Mouse (Mus musculus) cerebellum, adult 9-10 months (tissue): ENCODE results near the gene Oas1e.
"Not testable (repeated sequence)": the region's sequence is repeated elsewhere in the genome, so short reads cannot be mapped to it uniquely, and the experiment has no call there.

Experiments used
- DNase-seq: peaks from one replicate; pipeline ENCODE4 v3.0.0; 2022

Oas1e gene

GRCm38 (mm10) chr5:120795480-120796034, at the start of gene Oas1e:
TSS of gene Oas1e (minus strand) at chr5:120795530.
- not testable (repeated sequence) for DNase-seq

DNA sequence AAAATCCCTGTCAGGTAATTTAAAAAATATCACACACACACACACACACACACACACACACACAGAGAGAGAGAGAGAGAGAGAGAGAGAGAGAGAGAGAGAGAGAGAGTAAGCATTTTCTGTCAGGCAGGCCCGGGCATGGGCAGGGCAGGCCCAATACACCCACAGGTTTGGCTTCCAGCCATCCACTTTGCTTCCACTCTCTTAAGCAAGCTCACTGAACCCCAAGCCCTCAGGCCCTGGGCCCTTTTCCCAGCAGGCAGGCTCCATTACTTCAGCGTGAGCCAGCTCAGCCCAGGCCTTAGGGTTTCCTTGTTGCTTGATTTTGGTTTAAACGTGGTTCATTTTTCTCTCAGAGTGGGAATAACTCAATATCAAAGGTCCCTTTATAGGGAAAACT, 49.4 kb upstream of the Oas1e start:
- no peak for DNase-seq

- DNase-seq = peak; percentile 57
These were observed 41.6 kb upstream of the Oas1e start for GRCm38 (mm10) chr5:120836731-120837585.

DNA sequence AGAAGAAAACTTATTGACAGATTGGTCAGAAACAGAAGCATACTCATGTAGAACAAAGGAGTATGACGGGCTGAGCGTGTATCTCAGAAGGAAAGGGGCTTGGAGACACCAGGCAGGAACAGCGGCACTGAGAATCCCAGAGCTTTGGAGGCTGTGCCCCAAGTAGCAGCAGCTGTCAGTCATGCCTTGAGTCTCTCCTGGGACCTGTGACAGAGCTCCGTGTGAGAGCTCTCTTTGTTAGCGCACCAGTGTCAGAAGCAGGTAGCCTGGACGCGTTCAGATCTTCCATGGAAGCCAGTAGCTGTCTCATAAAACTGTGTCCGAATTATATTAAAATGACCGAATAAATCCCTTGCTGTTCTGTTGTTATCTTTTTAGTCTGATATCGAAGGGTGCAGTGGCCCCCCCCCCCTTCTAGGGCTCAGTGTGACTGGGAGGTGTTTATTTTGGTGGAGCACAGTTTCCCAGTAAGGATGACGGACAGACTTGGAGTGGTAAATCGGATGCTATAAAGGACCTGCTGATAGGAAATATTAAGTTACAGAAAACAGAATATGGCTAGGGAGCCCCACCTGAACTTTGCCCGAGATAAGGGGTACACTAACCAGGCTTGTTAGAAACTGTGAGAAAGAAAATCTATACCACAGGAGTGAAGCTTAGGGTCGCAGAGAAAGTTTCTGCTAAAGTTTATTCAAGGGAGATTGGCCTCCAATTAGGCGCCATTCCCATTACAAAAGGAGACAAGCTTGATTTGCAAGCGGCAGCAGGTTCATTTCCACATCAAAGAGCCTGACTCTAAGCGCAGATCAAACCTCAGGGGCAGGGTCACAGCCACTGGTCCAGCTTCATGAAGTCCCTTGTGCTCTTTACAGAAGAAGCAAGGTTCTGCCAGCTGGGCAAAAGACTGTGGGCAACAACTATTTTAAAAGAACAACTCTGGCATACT, 38.3 kb upstream of the Oas1e start:
- DNase-seq = no peak

- no peak for DNase-seq
These were observed 35.7 kb upstream of the Oas1e start for GRCm38 (mm10) chr5:120831031-120831430.

- no peak for DNase-seq
These were observed 23.7 kb upstream of the Oas1e start for GRCm38 (mm10) chr5:120818999-120819398.

GRCm38 (mm10) chr5:120815949-120816348, 20.6 kb upstream of the Oas1e start:
- DNase-seq = peak; percentile 36

- no peak for DNase-seq
These were observed 17.7 kb upstream of the Oas1e start for GRCm38 (mm10) chr5:120813023-120813422.

- peak; percentile 83 for DNase-seq
These were observed 16.9 kb upstream of the Oas1e start, which contains the start of gene Oas1c for GRCm38 (mm10) chr5:120811951-120812819. TSS of gene Oas1c (minus strand) at chr5:120812514.

- no peak for DNase-seq
These were observed 13.8 kb upstream of the Oas1e start for GRCm38 (mm10) chr5:120809171-120809570.

DNA sequence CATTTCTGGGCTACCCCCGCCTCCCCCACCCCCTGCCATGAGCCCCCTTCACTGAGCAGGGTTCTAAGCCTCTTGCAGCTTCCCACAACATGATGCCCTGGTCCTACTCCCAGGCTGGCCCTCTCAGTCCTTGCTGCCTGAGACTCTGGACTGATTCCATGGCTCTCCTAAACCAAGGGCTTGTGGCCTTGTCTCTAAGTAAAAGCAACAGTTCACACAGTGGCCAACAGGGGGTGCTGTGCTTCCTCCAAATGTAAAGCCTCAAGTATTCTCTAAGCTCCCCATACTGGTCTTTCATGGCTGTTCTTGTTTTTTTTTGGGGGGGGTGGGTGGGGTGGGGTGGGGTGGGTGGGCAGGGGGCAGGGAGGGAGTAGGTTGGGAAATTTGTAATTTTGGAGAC, 11.1 kb upstream of the Oas1e start:
- DNase-seq = peak; percentile 69

- no peak for DNase-seq
These were observed 8.3 kb upstream of the Oas1e start for GRCm38 (mm10) chr5:120803596-120803995.

GRCm38 (mm10) chr5:120798943-120799342, 3.6 kb upstream of the Oas1e start:
- DNase-seq = not testable (repeated sequence)

DNA sequence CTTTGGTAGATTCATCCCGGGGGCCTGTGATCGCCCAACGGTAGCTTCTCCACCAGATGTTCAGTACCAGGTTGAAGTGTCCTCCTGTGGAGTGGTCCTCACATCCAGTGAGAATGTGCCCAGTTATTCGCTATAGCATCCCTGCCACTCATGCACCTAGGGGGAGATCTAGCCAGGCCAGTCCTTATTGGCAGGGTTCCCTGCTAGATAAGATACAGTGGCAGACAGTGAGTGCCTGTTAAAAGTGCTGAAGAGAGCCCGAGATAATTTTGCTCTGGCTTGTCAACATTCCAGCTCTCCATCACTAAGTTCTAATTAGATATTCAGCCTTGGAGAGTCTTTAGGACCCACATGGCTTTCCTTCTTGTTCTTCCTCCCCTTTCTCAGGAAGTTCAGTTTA, 2.8 kb upstream of the Oas1e start:
- DNase-seq = not testable (repeated sequence)

GRCm38 (mm10) chr5:120793043-120793442, 2.3 kb downstream of the Oas1e start:
- DNase-seq = peak; percentile 59

DNA sequence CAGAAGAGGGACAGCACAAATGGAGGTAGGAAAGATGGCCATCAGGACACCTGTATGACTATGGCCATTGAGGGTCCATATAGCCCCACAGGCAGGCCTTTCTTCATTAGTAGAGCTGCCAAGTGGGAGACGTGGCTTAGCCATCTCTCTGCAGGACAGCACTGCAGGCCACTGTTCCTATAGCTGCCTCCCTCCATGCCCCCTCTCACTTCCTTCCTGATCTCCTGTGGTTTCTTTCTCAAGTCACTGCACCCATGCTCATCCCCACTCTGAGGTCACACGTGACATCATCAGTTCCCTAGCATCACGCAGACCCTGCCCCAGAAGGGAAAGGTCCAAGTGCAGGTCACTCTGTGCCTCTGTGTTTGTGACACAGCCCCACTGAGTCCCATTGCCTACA, 8.3 kb downstream of the Oas1e start:
- DNase-seq = no peak

DNA sequence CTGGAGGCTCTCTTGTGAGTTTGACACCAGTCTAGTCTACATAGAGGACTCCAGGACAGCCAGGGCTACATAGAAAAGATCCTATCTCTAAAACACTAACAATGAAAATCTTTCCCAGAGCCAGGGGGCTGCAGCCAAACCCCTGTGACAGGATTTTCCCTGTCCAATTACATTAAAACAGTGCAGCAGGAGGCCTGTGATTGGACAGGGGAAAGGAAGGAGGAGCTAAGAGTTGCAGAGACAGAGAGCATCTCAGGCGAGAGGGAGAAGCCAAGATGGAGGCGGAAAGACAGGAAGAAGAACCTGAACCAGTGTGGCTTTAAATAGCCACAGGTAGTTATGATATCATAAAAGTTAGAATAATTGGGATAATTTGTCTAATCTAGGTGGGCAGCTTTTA, 12.9 kb downstream of the Oas1e start:
- DNase-seq = no peak

- DNase-seq = no peak
These were observed 13.7 kb downstream of the Oas1e start for GRCm38 (mm10) chr5:120781646-120782045.

DNA sequence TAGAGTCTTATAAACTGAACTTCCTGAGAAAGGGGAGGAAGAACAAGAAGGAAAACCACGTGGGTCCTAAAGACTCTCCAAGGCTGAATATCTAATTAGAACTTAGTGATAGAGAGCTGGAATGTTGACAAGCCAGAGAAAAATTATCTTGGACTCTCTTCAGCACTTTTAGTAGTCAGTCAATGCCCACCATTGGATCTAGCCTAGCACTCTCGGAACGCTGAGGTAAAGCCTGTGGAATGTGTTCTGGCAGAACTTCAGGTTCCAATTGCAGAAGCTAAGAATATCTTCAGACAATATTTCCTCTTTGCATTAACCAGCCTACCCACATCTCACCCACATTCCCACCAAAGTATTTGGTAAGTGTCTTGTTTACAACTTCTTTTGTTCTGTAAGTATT, 15.4 kb downstream of the Oas1e start:
- no peak for DNase-seq

DNA sequence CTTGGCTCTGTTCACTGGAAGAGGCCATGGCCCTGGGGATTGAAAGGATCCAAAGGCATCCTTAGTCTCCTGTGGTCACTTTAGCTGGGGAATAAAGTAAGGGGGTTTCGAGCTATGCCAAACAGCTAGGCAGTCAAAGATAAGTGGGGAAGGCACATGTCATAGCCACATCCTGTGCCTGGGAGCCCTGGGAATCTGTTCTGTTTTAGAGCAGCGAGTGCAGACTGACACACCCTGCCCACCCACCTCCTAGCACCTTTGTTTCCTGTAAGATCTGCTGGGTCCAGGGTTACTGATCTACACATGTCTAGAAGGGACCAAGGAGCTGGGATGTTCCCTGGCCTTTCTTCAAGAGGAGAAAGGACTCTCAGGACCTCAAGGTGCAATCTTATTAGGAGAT, 16.4 kb downstream of the Oas1e start:
- no peak for DNase-seq

GRCm38 (mm10) chr5:120777478-120777877, 17.9 kb downstream of the Oas1e start, which contains the start of gene Oas3:
TSS of gene Oas3 (minus strand) at chr5:120777661.
- DNase-seq = no peak

DNA sequence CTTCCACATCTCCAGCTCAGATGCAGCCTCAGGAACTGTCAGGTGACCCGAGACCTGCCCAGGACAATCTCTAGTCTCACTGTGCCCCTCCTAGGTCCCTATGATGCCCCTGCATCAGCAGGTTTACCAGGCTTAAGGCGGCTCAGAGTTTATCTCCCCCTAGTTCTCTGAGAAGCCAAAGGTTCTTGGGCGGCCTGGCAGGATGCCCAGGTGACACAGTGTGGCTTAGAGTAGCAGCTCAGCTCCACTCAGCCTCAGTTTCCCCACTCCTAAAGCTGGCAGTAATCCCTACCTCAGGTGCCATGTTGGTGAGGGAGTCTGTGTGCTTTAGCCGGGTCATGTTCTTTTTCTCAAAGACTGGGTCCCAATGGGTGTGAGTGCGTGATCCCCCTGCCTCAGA, 18.5 kb downstream of the Oas1e start:
- DNase-seq = no peak
